Mouse (Mus musculus): ENCODE measurements around the gene Actl7b.

Actl7b gene

GRCm38 (mm10) chr4:56741041-56741493 lies at the start of gene Actl7b:
Gene Actl7b (minus strand): TSS chr4:56741443.
- DNase-seq (ENCODE audit: low spot score in 2 of 2): no peak

GRCm38 (mm10) chr4:56771065-56771464 lies 29.8 kb upstream of the Actl7b start:
- DNase-seq (ENCODE audit: low spot score in 2 of 2): no peak

GRCm38 (mm10) chr4:56768913-56769312 lies 27.7 kb upstream of the Actl7b start:
- no peak for DNase-seq (ENCODE audit: low spot score in 2 of 2)

GRCm38 (mm10) chr4:56767861-56768284 lies 26.6 kb upstream of the Actl7b start:
- no peak for DNase-seq (ENCODE audit: low spot score in 2 of 2)

GRCm38 (mm10) chr4:56757693-56758092 lies 16.4 kb upstream of the Actl7b start:
- no peak for DNase-seq (ENCODE audit: low spot score in 2 of 2)

GRCm38 (mm10) chr4:56756966-56757600 lies 15.8 kb upstream of the Actl7b start:
- DNase-seq (ENCODE audit: low spot score in 2 of 2): no peak

- DNase-seq (ENCODE audit: low spot score in 2 of 2): no peak
These were observed 14.8 kb upstream of the Actl7b start for GRCm38 (mm10) chr4:56756021-56756420.

- DNase-seq (ENCODE audit: low spot score in 2 of 2): no peak
These were observed 6.2 kb upstream of the Actl7b start for GRCm38 (mm10) chr4:56747456-56747855.

- no peak for DNase-seq (ENCODE audit: low spot score in 2 of 2)
These were observed 5.1 kb upstream of the Actl7b start for GRCm38 (mm10) chr4:56746345-56746744.

- DNase-seq (ENCODE audit: low spot score in 2 of 2): no peak
These were observed 2.3 kb upstream of the Actl7b start, which contains the start of gene Actl7a for GRCm38 (mm10) chr4:56743363-56744195. Gene Actl7a (plus strand): TSS chr4:56743413.

- DNase-seq (ENCODE audit: low spot score in 2 of 2): no peak
These were observed 1.5 kb upstream of the Actl7b start for GRCm38 (mm10) chr4:56742698-56743097.

- no peak for DNase-seq (ENCODE audit: low spot score in 2 of 2)
These were observed 632 bp downstream of the Actl7b start for GRCm38 (mm10) chr4:56740611-56741010.

- no peak for DNase-seq (ENCODE audit: low spot score in 2 of 2)
These were observed 1.2 kb downstream of the Actl7b start, which contains the start of gene Gm26657 for GRCm38 (mm10) chr4:56740020-56740485. Gene Gm26657 (plus strand): TSS chr4:56740070.

GRCm38 (mm10) chr4:56725839-56726238 lies 15.4 kb downstream of the Actl7b start:
- DNase-seq (ENCODE audit: low spot score in 2 of 2): peak in 1 of 2 experiments; percentile 3

- DNase-seq (ENCODE audit: low spot score in 2 of 2): peak in 1 of 2 experiments; percentile 3
These were observed 18.0 kb downstream of the Actl7b start for GRCm38 (mm10) chr4:56723237-56723636.

- no peak for DNase-seq (ENCODE audit: low spot score in 2 of 2)
These were observed 18.9 kb downstream of the Actl7b start for GRCm38 (mm10) chr4:56722346-56722745.

GRCm38 (mm10) chr4:56721469-56721868 lies 19.8 kb downstream of the Actl7b start:
- DNase-seq (ENCODE audit: low spot score in 2 of 2): no peak

- DNase-seq (ENCODE audit: low spot score in 2 of 2): no peak
These were observed 20.8 kb downstream of the Actl7b start for GRCm38 (mm10) chr4:56720403-56720802.

- no peak for DNase-seq (ENCODE audit: low spot score in 2 of 2)
These were observed 21.8 kb downstream of the Actl7b start for GRCm38 (mm10) chr4:56719456-56719855.

- no peak for DNase-seq (ENCODE audit: low spot score in 2 of 2)
These were observed 22.4 kb downstream of the Actl7b start for GRCm38 (mm10) chr4:56718573-56719442.

GRCm38 (mm10) chr4:56717932-56718331 lies 23.3 kb downstream of the Actl7b start:
- no peak for DNase-seq (ENCODE audit: low spot score in 2 of 2)

GRCm38 (mm10) chr4:56716801-56717200 lies 24.4 kb downstream of the Actl7b start:
- DNase-seq (ENCODE audit: low spot score in 2 of 2): no peak
